In the genomic region with DNA sequence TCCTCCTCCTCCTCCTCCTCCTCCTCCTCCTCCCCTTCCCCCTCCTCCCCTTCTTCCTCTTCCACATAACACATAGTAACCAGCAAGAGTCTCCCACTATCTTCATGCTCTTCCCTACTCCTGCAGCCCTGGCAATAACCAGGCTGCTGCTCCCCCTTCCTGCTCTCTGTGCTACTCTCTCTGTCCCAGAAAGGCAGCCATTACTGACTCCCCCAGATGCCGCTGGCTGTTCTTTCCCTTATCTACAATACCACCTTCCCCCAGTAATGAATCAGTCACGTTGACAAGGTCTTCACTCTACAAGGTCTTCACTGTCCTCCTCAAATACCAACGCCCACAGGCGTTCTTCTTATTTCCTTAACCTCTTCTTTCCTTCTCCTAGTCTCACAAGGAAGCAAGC, we compare ENCODE assay signal across 15 mouse cellular contexts. TPM values are rescaled to one million over a fixed set of nuclear protein-coding genes. Genes with fewer than 3 reads are reported as not detected.
DNase-seq lines count a peak whose midpoint lies in the region; ATAC-seq lines count a peak whose summit lies in the region.
"Had no signal": no experiment of that assay in that cellular context is flagged by ENCODE, and none has a peak within 500 bp of the region (broad histone marks: within the 10 kb centered on the region; RNA-seq: fewer than 3 reads in every experiment).

No protein-coding gene starts in this region.

- DNase-seq in heart, adult 11 months, result peak; percentile 84
- DNase-seq in lung, postnatal 36 days, result peak; percentile 8
- DNase-seq in lung, postnatal 25 days (ENCODE audit: low spot score), result no peak
- DNase-seq in cerebellum, adult 8-10 months, result no peak
- no peak for DNase-seq in right cerebral cortex, postnatal 14 days
- DNase-seq: cerebellum, postnatal 36 days; gastrocnemius, postnatal 14 days; heart, postnatal 10 days; thymus, adult 18-20 months had no signal

- H3K4me2 ChIP-seq in heart, embryonic 11.5 days, result no peak overlapping the region
- no peak overlapping the region for H3K4me2 ChIP-seq in limb, embryonic 12.5 days
- H3K4me2 ChIP-seq: limb, embryonic 13.5 days; midbrain, embryonic 12.5 days; neural tube, embryonic 13.5 days had no signal

- no peaks in the 10 kb centered on the region for H3K27me3 ChIP-seq in heart, embryonic 11.5 days (ENCODE audit: control insufficient read depth, insufficient read depth, low read length)
- no peaks in the 10 kb centered on the region for H3K27me3 ChIP-seq in limb, embryonic 12.5 days
- H3K27me3 ChIP-seq: limb, embryonic 13.5 days; midbrain, embryonic 12.5 days; neural tube, embryonic 13.5 days had no signal

- H3K4me1 ChIP-seq in heart, embryonic 11.5 days (ENCODE audit: control insufficient read depth, insufficient read depth, low read length), result peaks cover 8% of the 10 kb centered on the region
- peaks cover 13% of the 10 kb centered on the region; the same call in 1 of the 2 replicates for H3K4me1 ChIP-seq in limb, embryonic 12.5 days (replicated peaks)
- H3K4me1 ChIP-seq: midbrain, embryonic 12.5 days; neural tube, embryonic 13.5 days had no signal

- no peak overlapping the region for H3K9ac ChIP-seq in heart, embryonic 11.5 days (ENCODE audit: low read depth, low read length)
- no peak overlapping the region for H3K9ac ChIP-seq in limb, embryonic 12.5 days (replicated peaks)
- H3K9ac ChIP-seq: limb, embryonic 13.5 days; midbrain, embryonic 12.5 days; neural tube, embryonic 13.5 days had no signal

- H3K9me3 ChIP-seq in heart, embryonic 11.5 days (replicated peaks; ENCODE audit: control insufficient read depth, low read length), result no peaks in the 10 kb centered on the region
- no peaks in the 10 kb centered on the region for H3K9me3 ChIP-seq in limb, embryonic 12.5 days
- H3K9me3 ChIP-seq: limb, embryonic 13.5 days; midbrain, embryonic 12.5 days; neural tube, embryonic 13.5 days had no signal

- no peak; the same call in 1 of the 2 replicates for ATAC-seq in heart, embryonic 11.5 days (replicated peaks; ENCODE audit: insufficient number of reproducible peaks, low FRiP score, low TSS enrichment)
- no peak for ATAC-seq in limb, embryonic 12.5 days (ENCODE audit: insufficient number of reproducible peaks, insufficient read depth, low FRiP score, low TSS enrichment, low read depth)

- no peaks in the 10 kb centered on the region for H3K36me3 ChIP-seq in heart, embryonic 11.5 days (ENCODE audit: control insufficient read depth, insufficient read depth, low read length)
- no peaks in the 10 kb centered on the region for H3K36me3 ChIP-seq in limb, embryonic 12.5 days
- H3K36me3 ChIP-seq: limb, embryonic 13.5 days; midbrain, embryonic 12.5 days; neural tube, embryonic 13.5 days had no signal

- no peak overlapping the region for H3K27ac ChIP-seq in heart, embryonic 11.5 days (ENCODE audit: low read depth, low read length)
- H3K27ac ChIP-seq in limb, embryonic 12.5 days, result 0 out of 2 replicates have a peak overlapping the region, but pooled peaks have one; percentile 4
- H3K27ac ChIP-seq: layer of hippocampus, adult 2 months; limb, embryonic 13.5 days; midbrain, embryonic 12.5 days; neural tube, embryonic 13.5 days had no signal

- WGBS in heart, embryonic 11.5 days (ENCODE audit: insufficient replicate concordance), result 16% methylated on average over 4 of the region's 4 CpGs
- WGBS in limb, embryonic 12.5 days, result 48% methylated on average over 4 of the region's 4 CpGs

- no peak overlapping the region for H3K4me3 ChIP-seq in heart, embryonic 11.5 days (ENCODE audit: low read depth, low read length)
- H3K4me3 ChIP-seq in limb, embryonic 12.5 days (replicated peaks), result no peak overlapping the region
- H3K4me3 ChIP-seq: layer of hippocampus, adult 2 months; limb, embryonic 13.5 days; midbrain, embryonic 12.5 days; neural tube, embryonic 13.5 days had no signal

RNA-seq across cellular contexts. Expression of a gene that starts 27.5 kb away (rescaled TPM):
- not detected in 2 replicates for polyA plus RNA-seq in heart, embryonic 11.5 days (2014; fragmentation: Nextera tagmentation; extraction: Ambion mirVana)
- polyA plus RNA-seq in limb, embryonic 12.5 days (2016; fragmentation: Nextera tagmentation; extraction: Ambion mirVana), result 0.06 TPM in 1 of 2 replicates, not detected in the other
- polyA plus RNA-seq: limb, embryonic 13.5 days; midbrain, embryonic 12.5 days had no signal

Comparison
In these comparisons a context has a peak if more than half of its experiments do, and no peak if none do; other contexts are left out.
1. DNase-seq: peak in heart, adult 11 months (single experiment) and lung, postnatal 36 days (single experiment); none in lung, postnatal 25 days (single experiment), cerebellum, adult 8-10 months (single experiment) and right cerebral cortex, postnatal 14 days (single experiment).